Mouse (Mus musculus): ENCODE data around the gene Atp6v0c. TPM values are rescaled to one million over a fixed set of nuclear protein-coding genes. Genes with fewer than 3 reads are reported as not detected.

Atp6v0c gene
- 534 and 535 TPM in 2 replicates for polyA plus RNA-seq (2016; fragmentation: Nextera tagmentation; extraction: Ambion mirVana)

DNA sequence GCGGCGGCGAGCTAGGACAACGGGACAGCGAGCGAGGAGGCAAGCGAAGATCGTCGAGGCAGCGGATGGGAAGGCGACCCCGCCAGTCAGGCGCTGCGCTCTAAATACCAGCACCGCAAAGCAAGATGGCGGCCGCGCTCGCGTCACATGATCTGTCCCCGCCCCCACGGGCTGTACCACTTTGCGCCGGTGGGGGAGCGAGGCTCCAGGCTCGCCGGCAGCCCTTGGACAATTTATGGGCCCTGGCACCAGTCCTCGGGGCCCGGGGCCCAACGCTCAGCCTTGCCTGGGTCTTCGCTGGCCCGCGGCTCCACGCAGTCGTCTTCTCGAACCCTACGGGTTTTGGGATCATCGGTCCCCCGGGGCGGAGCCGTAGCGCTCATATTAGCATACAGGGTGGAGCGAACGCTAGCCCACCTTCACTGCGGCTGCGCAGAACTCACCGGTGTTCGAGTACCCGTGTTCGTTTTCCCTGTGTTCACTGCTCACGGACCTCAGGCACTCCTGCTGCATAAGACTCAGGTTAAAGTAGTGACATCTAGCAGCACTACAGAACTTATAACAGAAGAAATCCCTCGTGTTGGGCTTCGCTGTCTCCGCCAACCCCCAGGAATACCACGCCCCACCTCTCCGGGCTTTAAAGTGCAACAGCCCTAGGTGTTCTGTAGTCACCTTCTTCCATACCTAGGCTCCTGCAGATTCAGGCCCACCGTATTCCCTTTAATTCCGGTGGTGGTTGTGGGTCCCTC, at the start of gene Atp6v0c:
Gene Atp6v0c (minus strand): TSS at position 386 of the 749 bp plus-strand sequence.
- Histone ChIP-seq H3K27ac (ENCODE audit: poor library complexity, severe bottlenecking) (peak within 1 kb of the TSS; percentile 95), H3K4me3 (peak within 1 kb of the TSS; percentile 69), H3K9me3 (replicated peaks) (no peaks in the 10 kb centered on the region), H3K36me3 (peaks cover 28% of the 10 kb centered on the region), H3K4me2 (peak within 1 kb of the TSS; percentile 84), H3K27me3 (replicated peaks) (no peaks in the 10 kb centered on the region), H3K9ac (peak within 1 kb of the TSS; percentile 83), H3K4me1 (replicated peaks) (peaks cover 34% of the 10 kb centered on the region)
- ATAC-seq (ENCODE audit: insufficient number of reproducible peaks, low FRiP score) = peak; percentile 92
- WGBS = under 1% methylated on average over 58 of the region's 58 CpGs

DNA sequence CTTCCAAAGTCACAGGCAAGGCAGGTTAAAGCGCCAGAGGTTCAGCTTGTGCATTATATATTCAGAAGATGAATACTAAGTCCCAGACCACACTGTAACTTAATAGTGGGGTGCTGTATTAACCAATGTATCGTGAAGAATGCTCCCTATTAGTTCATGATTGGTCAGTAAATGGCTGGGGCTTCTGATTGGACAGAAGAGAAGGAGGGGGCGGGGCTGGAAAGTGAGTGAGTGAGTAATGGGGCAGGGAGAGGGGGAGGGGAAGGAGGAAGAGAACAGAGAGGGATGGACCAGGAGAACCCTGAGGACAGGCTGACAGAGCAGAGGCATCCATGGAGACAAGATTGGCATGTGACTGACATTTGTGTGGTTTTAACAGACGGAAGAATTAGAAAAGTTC, 47.3 kb upstream of the Atp6v0c start:
- Histone ChIP-seq H3K4me3 (no peak overlapping the region), H3K27me3 (replicated peaks) (no peaks in the 10 kb centered on the region), H3K27ac (ENCODE audit: poor library complexity, severe bottlenecking) (no peak overlapping the region), H3K9me3 (replicated peaks) (no peaks in the 10 kb centered on the region), H3K9ac (no peak overlapping the region), H3K36me3 (peaks cover 33% of the 10 kb centered on the region), H3K4me1 (replicated peaks) (peaks cover 19% of the 10 kb centered on the region), H3K4me2 (no peak overlapping the region)
- ATAC-seq (ENCODE audit: insufficient number of reproducible peaks, low FRiP score) = no peak
- WGBS = 79% methylated on average over 4 of the region's 4 CpGs

DNA sequence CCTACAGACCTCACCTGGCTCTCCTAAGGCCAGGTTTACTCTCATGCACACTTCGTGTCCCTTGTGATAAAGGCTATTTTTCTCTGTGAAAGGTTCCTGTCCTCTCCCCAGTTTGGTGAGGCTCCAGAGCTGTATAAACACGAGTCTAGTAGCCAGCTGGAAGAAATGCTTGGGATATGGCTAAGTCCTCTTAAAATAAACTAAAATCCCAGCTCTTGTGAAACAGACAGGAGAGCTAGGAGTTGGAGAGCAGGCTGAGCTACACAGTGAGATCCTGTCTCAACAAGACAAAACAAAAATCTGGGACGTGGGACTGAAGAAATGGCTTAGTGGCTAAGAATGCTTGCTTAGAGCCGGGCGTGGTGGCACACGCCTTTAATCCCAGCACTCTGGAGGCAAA, 43.7 kb upstream of the Atp6v0c start:
- H3K9ac ChIP-seq = no peak overlapping the region
- no peak for ATAC-seq (ENCODE audit: insufficient number of reproducible peaks, low FRiP score)
- no peak overlapping the region for H3K4me2 ChIP-seq
- no peak overlapping the region for H3K27ac ChIP-seq (ENCODE audit: poor library complexity, severe bottlenecking)
- peaks cover 29% of the 10 kb centered on the region for H3K36me3 ChIP-seq
- peaks cover 13% of the 10 kb centered on the region for H3K27me3 ChIP-seq (replicated peaks)
- no peaks in the 10 kb centered on the region for H3K9me3 ChIP-seq (replicated peaks)
- H3K4me1 ChIP-seq (replicated peaks) = peaks cover 33% of the 10 kb centered on the region
- no peak overlapping the region for H3K4me3 ChIP-seq
- 73% methylated on average over 6 of the region's 6 CpGs for WGBS

DNA sequence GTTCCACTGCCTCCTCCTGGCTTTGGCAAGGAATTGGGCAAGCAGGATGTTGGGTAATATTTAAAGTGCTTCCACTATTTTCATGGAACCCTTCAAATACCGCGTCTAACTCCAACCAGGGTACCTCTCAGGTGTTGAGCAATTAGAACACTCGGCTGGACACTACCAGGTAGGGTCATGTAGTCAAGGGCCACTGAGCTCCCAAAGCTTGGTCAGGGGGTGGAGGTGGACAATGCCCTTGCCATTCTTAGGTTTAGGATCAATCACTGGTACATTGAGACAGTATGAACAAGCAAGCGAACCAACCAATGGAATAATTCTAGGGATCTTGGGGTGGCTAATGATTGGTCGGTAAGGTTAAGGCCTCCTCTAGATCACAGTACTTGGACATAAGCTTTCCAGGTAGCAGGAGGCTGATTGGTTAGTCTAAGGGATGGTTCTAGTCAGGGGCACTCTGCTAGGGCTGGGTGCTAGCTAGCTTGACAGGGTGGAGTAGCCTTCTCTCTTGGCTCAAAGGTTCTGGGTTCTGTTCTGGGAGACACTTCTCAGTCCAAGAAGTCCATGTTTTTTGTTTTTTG, 43.0 kb upstream of the Atp6v0c start:
- ATAC-seq (ENCODE audit: insufficient number of reproducible peaks, low FRiP score) = no peak
- H3K36me3 ChIP-seq = peaks cover 23% of the 10 kb centered on the region
- peak overlapping the region; percentile 83 for H3K4me2 ChIP-seq
- H3K9ac ChIP-seq = no peak overlapping the region
- peaks cover 20% of the 10 kb centered on the region for H3K27me3 ChIP-seq (replicated peaks)
- no peaks in the 10 kb centered on the region for H3K9me3 ChIP-seq (replicated peaks)
- WGBS = 37% methylated on average over 5 of the region's 5 CpGs
- H3K4me3 ChIP-seq = peak overlapping the region; percentile 50; the same call in 1 of the 2 replicates
- peaks cover 39% of the 10 kb centered on the region for H3K4me1 ChIP-seq (replicated peaks)
- H3K27ac ChIP-seq (ENCODE audit: poor library complexity, severe bottlenecking) = no peak overlapping the region

- WGBS = 2% methylated on average over 37 of the region's 37 CpGs
- Histone ChIP-seq H3K9me3 (replicated peaks) (no peaks in the 10 kb centered on the region), H3K27me3 (replicated peaks) (peaks cover 27% of the 10 kb centered on the region), H3K4me1 (replicated peaks) (peaks cover 46% of the 10 kb centered on the region), H3K27ac (ENCODE audit: poor library complexity, severe bottlenecking) (no peak overlapping the region), H3K9ac (peak overlapping the region; percentile 71), H3K36me3 (peaks cover 19% of the 10 kb centered on the region), H3K4me2 (peak overlapping the region; percentile 83), H3K4me3 (peak overlapping the region; percentile 50)
- no peak for ATAC-seq (ENCODE audit: insufficient number of reproducible peaks, low FRiP score)
Measured at GRCm38 (mm10) chr17:24211631-24212440, 42.3 kb upstream of the Atp6v0c start.

DNA sequence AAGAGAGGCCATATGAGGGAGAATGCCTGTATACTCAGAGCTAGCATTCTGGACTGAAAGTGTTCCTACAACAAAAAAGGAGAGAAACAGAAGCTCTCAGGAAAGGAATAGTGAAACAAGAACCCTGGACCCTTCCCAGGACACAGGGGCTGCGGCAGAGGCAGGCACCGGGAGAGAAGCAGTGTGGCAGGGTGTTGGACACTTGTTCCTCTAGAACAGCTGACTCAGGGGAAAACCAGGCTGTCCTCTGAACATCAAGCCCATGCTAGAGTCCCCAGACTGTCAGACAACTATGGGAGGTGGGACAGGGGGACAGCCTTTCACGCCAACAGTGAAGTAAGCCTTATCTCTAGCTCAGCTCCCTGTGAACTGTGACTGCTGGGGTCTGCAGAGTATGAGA, 41.1 kb upstream of the Atp6v0c start:
- Histone ChIP-seq H3K4me2 (peak overlapping the region; percentile 83), H3K27ac (ENCODE audit: poor library complexity, severe bottlenecking) (no peak overlapping the region), H3K9me3 (replicated peaks) (no peaks in the 10 kb centered on the region), H3K4me3 (no peak overlapping the region), H3K4me1 (replicated peaks) (peaks cover 59% of the 10 kb centered on the region), H3K36me3 (peaks cover 7% of the 10 kb centered on the region), H3K27me3 (replicated peaks) (peaks cover 27% of the 10 kb centered on the region), H3K9ac (peak overlapping the region; percentile 11; the same call in 1 of the 2 replicates)
- 71% methylated on average over 3 of the region's 3 CpGs for WGBS
- no peak for ATAC-seq (ENCODE audit: insufficient number of reproducible peaks, low FRiP score)

GRCm38 (mm10) chr17:24209916-24210240, 40.4 kb upstream of the Atp6v0c start:
- no peak overlapping the region for H3K27ac ChIP-seq (ENCODE audit: poor library complexity, severe bottlenecking)
- H3K27me3 ChIP-seq (replicated peaks) = peaks cover 27% of the 10 kb centered on the region
- WGBS = 70% methylated on average over 3 of the region's 3 CpGs
- peaks cover under 1% of the 10 kb centered on the region for H3K36me3 ChIP-seq
- H3K4me3 ChIP-seq = no peak overlapping the region
- H3K4me1 ChIP-seq (replicated peaks) = peaks cover 60% of the 10 kb centered on the region
- 0 out of 2 replicates have a peak overlapping the region, but pooled peaks have one; percentile 89 for H3K4me2 ChIP-seq
- H3K9ac ChIP-seq = peak overlapping the region; percentile 11; the same call in 1 of the 2 replicates
- H3K9me3 ChIP-seq (replicated peaks) = no peaks in the 10 kb centered on the region
- ATAC-seq (ENCODE audit: insufficient number of reproducible peaks, low FRiP score) = no peak

DNA sequence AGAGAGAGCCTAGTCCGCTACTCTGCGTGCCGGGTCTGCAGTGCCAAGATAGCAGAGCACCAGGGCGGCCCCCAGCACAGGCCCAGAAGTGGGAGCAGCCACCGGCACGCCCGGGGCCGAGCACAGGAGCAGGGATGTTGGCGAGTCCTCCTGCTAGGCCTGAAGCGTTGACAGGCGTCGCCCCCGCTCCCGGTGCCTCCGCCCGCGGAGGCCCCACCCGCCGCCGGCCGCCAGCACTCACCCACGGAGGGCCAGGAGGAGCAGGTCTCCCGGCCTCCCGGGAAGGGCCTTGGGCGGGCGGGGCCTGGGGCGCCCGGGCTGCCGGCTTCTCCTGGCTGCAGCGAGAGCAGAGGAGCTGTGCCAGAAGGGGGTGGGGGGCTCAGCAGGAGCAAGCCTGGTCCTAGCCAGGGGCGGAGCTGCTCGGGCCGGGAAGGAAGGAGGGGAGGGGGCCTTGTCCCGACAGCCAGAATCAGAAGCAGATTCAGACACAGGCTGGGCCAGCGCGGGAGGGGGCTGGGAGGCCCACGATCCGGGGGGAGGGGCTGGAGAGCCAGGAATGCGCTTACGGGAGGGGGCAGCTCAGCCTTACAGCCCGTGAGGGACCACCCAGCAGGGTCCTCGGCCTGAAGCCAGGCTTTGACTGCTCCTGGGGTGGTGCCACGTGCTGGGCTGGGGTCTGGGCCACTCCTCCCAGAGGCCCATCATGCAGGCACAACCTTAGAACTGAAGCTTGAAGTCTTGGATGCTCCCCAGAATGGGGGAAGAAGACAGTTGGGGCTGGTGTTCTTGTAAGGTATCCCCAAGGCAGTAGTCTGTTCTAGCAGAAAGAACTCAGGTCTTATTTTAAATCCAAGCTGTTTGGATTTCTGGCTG, 39.8 kb upstream of the Atp6v0c start, which contains the start of gene Ntn3:
Gene Ntn3 (minus strand): TSS at position 489 of the 873 bp plus-strand sequence.
- ATAC-seq (ENCODE audit: insufficient number of reproducible peaks, low FRiP score) = peak; percentile 43
- H3K4me3 ChIP-seq = peak within 1 kb of the TSS; percentile 54
- no peaks in the 10 kb centered on the region for H3K36me3 ChIP-seq
- WGBS = 1% methylated on average over 41 of the region's 43 CpGs
- peaks cover 27% of the 10 kb centered on the region for H3K27me3 ChIP-seq (replicated peaks)
- H3K9me3 ChIP-seq (replicated peaks) = no peaks in the 10 kb centered on the region
- H3K4me2 ChIP-seq = peak within 1 kb of the TSS; percentile 89
- H3K4me1 ChIP-seq (replicated peaks) = peaks cover 66% of the 10 kb centered on the region
- H3K27ac ChIP-seq (ENCODE audit: poor library complexity, severe bottlenecking) = peak within 1 kb of the TSS; percentile 61
- peak within 1 kb of the TSS; percentile 76 for H3K9ac ChIP-seq

DNA sequence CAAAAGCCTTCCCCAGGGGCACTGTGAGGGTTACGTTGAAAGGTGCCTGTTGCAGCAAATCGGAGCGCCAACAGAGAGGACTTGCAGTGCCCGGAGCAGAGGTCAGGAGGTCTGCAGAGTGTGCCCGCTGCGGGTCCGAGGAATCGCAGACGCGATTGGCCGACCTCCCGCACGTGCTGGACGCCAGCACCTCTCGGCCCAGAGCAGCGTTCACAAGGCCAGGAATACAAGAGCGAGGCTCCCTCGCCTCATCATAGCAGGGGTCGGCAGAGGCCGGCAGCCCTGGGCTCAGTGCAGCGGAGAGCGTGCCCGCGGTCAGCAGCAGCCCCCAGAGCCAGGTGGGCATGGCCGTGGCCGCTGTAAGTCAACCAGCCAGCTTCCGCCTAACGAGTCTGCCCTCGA, 39.1 kb upstream of the Atp6v0c start:
- H3K27me3 ChIP-seq (replicated peaks) = peaks cover 27% of the 10 kb centered on the region
- H3K9ac ChIP-seq = peak overlapping the region; percentile 76
- 0 out of 2 replicates have a peak, but pooled peaks have one; percentile 0 for ATAC-seq (ENCODE audit: insufficient number of reproducible peaks, low FRiP score)

More for the DNA sequence above, 39.1 kb upstream of the Atp6v0c start:
- peak overlapping the region; percentile 89 for H3K4me2 ChIP-seq
- peaks cover 72% of the 10 kb centered on the region for H3K4me1 ChIP-seq (replicated peaks)
- H3K4me3 ChIP-seq = peak overlapping the region; percentile 54
- H3K9me3 ChIP-seq (replicated peaks) = no peaks in the 10 kb centered on the region
- 4% methylated on average over 29 of the region's 29 CpGs for WGBS
- peak overlapping the region; percentile 61 for H3K27ac ChIP-seq (ENCODE audit: poor library complexity, severe bottlenecking)
- H3K36me3 ChIP-seq = no peaks in the 10 kb centered on the region
